Mouse (Mus musculus): ENCODE measurements around the gene Rab8b.

DNA sequence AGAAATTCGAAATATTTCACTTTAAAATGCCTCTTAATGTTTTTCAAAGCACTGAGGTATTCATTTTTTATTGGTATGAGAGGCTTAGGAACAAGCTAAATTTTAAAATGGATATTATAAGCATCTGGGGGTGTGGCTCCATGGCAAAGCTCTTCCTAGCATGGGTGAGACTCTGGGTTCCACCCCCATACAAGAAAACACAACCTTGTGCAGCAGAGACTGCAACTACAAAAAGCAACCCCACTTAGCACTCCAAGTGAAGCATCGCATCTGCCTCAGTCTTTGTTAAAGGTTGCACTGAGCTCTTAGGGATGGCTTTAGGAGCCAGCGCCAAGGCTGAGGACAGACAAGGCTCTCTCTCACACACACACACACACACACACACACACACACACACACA, 42.0 kb upstream of the Rab8b start:
- TF ChIP-seq POLR2A (IDR thresholded peaks at IDR 0.05; ENCODE audit: borderline replicate concordance, extremely low read depth, insufficient read depth, insufficient read length, poor library complexity, severe bottlenecking) (no peak), CTCF (IDR thresholded peaks at IDR 0.05; ENCODE audit: borderline replicate concordance, extremely low read depth, insufficient read depth, insufficient read length) (no peak)

Data from brain, embryonic 14.5 days (tissue).